Mouse (Mus musculus): ENCODE measurements around the gene Chd5.

Gene Chd5

DNA sequence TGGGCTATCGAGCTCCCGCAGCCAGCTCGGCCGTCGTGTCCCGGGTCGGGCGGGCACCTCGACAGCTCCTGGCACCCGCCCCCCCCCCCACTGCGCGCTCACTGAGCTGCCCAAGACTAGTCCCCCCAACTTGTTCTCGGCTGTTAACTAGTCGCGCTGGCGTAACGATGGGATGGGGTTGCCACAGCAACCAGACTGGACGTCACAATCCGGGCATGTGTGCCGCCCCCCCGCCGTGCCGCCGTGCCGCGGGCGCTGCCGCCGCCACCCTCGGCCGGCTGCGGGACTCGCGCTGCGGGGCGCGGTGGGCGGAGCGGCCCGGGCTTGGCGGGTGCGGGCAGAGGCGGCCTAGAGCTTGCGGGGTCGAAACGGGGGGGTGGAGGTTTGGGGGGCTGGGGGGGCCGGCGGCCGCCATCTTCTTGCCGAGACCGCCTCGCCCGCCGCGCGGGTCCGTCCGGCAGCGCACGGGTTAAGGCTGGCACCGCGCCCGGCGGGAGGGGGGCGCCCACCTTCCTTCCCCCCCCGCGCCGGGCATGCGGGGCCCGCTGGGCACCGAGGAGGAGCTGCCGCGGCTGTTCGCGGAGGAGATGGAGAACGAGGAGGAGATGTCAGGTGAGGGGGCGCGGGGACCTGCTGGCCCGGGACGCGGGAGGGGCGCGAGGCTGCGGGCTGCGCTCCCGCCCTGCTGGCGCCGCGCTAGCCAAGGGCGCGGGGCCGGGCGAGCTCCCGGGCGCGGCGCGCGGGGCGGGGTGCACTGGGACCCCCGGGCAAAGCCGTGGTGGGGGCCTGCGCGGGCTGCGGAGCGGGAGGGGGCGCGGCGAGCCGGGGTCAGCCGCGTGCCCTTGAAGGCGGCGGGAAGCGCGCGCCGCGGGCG lies at the start of gene Chd5:
Gene Chd5 (plus strand): TSS at position 233 of the 874 bp plus-strand sequence.
- DNase-seq (ENCODE audit: low spot score), result no peak

DNA sequence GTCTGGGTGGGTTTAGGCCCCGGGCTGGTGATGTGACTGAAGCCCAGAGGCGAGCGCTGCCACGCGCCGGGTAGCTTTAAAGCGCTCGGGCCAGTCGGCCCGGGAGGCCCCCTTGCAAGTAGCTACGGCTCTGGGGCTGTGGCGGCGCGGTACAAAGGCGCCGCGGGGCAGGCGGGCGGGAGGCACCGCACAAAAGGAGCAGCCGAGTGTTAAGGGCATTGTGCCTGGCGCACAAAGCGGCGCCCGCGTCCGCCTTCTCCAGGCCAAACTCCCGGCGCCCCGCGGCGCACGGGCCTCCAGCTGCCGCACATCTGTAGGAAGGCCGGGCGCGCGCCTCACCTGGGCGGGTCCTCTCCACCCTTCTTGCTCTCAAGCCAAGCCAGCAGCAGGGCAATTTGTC lies 48.1 kb upstream of the Chd5 start:
- DNase-seq (ENCODE audit: low spot score), result no peak

DNA sequence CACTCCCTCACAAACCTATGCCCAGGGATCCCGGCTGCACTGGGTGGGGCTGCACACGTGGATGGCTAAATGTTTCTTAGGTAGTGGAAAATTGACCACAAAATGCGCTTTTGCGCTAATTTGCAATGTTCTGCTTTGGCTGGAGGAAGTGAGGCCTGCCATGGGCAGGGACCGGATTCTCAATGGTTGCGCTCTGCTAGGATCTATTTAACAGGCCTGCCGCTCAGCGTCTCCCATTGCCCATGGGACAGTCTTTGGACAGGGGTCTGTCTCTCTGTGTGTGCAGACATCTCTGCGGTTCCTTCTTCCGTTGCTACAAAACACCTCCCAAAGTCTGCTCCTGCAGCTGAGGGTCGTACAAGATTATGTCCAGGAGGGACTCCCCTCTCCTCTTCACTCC lies 47.5 kb upstream of the Chd5 start:
- no peak for DNase-seq (ENCODE audit: low spot score)

DNA sequence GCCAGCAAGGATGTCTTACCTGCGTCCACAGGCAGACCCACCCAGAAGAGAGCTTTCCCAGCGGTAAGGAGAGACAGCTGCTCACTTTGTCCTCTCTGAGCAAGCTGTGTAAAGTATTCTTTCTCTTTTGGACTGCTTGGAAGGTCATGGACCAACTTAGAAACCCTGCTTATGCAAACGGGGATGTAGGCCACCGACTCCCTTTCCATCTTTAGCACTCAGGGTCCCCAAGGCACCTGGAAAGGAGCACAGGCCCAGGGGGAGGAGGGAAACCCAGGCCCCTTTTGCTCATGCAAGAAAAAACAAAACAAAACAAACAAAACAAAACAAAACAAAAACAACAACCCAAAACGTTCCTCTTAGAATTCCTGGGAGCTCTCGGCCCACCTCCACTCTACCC lies 46.9 kb upstream of the Chd5 start, which contains the start of gene Hes3:
Gene Hes3 (minus strand): TSS at position 101 of the 400 bp plus-strand sequence.
- no peak for DNase-seq (ENCODE audit: low spot score)

- no peak for DNase-seq (ENCODE audit: low spot score)
Measured at GRCm38 (mm10) chr4:152292102-152292765, 46.2 kb upstream of the Chd5 start.

DNA sequence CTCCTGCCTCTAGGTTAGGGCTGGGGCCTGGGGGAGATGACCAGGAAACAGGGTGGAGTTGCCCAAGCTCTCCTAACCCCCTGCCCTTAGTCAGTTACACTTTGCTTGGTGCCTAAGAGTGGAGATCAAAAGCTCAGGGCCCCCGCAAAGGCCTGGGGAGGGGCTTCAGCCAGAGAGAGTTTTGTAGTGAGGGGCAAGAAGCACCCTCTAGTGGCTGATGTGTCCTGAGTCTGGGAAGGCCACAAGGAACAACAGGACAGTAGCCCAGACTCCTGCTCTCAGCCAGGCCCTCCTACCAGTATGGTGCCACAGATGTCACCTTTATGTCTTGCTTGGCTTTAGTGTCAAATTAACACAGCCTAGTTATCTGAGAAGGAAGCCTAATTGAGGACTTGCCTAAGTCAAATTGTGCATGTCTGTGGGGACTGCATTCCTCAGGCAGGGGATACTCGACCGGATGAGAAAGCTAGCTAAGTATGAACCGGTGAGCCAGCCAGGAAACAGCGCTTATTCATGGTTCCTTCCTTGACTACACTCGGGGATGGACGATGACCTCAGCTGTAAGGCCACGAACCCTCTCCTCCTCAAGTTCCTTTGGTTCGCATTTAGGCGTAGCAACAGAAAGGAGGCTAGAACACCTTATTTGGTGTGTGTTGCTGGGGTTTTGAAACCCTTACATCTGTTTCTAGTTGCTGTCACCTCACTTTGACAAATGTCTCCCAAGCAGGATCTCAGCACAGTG lies 44.1 kb upstream of the Chd5 start:
- DNase-seq (ENCODE audit: low spot score), result no peak

DNA sequence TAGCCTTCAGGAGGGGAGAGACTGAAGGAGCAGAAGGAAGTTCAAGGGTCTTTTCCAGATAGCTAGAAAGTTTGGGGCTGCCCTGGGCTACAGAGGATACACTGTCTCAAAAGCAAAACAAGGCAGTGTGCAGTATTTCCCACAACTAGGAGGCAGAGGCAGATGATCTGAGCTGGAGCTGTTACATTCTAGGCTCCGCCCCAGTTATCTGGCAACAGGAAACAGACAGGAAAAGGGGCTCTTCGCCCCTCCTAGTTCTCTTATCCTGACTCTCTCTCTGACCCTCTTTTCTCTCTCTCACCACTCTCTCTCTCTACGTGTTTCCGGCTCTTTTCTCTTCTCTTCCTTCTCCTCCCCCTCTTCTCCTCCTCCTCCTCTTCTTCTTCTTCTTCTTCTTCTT lies 42.5 kb upstream of the Chd5 start:
- DNase-seq (ENCODE audit: low spot score), result no peak

DNA sequence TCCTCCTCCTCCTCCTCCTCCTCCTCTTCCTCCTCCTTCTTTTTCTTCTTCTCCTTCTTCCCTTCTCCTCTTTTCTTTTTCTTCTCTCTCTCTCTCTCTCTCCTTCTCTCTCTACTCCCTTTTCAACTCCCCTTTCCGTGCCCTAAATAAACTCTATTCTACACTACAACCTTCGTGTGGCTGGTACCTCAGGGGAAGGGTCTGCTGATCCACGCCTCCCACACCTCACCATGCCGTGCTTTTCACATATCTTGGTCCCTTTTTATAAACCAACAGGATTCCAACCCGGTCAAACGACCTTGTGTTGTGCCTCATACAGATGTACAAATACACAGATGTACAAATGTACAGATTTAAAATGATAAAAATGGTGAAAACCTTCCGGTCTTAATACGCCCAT lies 42.1 kb upstream of the Chd5 start:
- no peak for DNase-seq (ENCODE audit: low spot score)

GRCm38 (mm10) chr4:152296874-152297861 lies 41.3 kb upstream of the Chd5 start, which contains the start of gene Icmt:
Gene Icmt (plus strand): TSS chr4:152297227.
- DNase-seq (ENCODE audit: low spot score), result peak; percentile 98

DNA sequence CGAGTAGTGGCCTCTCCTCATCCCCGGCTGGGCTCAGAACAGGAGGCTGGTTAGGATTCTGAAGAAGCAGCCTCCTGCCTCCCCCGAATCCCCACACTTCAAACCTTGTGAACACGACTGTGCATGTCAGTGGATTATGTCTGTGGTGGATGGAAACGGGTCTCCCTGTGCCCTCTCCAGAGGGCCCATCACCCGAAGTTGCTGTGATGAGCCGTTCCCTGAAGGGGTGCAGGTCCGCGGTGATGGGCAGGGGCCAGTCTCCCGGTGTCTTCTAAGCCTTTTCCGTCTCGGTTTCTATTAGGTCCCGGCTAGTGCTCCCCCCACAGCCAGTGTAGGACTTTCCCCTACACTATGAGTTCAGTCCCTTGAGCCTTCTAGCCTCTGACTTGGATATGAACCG lies 39.6 kb upstream of the Chd5 start:
- no peak for DNase-seq (ENCODE audit: low spot score)

DNA sequence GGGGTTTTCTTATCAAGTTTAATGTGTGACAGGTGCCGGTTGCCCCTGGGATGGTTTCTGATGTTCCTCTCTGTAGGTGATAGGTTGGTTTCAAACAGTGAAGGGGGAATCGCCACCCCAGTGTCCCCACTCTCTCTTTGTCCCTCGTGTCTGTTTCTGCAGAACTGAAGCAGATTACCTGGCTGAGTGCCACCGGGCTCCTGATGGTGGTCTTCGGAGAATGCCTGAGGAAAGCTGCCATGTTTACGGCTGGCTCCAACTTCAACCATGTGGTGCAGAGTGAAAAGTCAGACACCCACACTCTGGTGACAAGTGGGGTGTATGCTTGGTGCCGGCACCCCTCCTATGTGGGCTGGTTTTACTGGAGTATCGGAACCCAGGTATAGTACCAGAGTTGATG lies 38.1 kb upstream of the Chd5 start:
- no peak for DNase-seq (ENCODE audit: low spot score)

DNA sequence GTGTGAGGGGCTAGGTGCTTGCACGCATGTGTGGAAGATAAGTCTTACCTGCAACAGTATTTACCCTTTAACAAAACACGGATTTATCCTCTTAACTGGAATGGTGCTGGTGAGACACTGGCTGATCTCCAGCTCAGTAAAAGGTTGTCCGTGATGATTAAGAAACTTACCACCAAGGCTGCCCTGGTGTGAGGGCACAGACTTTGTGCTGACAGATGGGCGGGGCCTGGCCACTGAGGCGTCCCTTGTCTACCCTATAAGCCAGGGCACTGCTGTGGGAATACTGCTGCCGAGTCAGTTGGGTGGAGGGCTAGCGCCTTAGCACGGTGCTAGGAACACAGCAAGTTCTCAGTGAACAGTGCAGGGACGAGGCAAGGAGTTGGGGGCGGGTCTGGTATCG lies 36.4 kb upstream of the Chd5 start:
- DNase-seq (ENCODE audit: low spot score), result no peak

GRCm38 (mm10) chr4:152303172-152303571 lies 35.3 kb upstream of the Chd5 start:
- DNase-seq (ENCODE audit: low spot score), result no peak

DNA sequence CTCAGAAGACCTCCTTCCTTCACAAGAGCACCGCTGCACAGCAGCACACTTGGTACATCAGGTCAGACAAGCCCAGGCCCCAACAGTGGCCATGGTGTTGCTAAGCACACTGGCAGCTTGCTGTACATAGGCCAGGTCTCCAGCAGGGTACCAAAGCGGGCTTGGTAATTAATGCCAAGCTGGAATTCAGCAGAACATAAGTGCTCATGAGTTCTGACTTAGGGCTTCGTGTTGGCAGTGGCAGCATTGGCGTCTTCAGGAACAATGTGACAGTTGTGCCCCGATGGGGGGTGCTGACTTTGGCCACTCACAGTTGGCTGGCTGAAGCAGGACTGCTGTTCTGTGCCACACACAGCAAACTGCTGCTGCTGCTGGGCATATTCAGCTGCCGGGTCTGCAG lies 33.8 kb upstream of the Chd5 start:
- no peak for DNase-seq (ENCODE audit: low spot score)

GRCm38 (mm10) chr4:152305991-152306390 lies 32.5 kb upstream of the Chd5 start:
- DNase-seq (ENCODE audit: low spot score), result no peak

- no peak for DNase-seq (ENCODE audit: low spot score)
Measured at GRCm38 (mm10) chr4:152307542-152307941, 30.9 kb upstream of the Chd5 start.

DNA sequence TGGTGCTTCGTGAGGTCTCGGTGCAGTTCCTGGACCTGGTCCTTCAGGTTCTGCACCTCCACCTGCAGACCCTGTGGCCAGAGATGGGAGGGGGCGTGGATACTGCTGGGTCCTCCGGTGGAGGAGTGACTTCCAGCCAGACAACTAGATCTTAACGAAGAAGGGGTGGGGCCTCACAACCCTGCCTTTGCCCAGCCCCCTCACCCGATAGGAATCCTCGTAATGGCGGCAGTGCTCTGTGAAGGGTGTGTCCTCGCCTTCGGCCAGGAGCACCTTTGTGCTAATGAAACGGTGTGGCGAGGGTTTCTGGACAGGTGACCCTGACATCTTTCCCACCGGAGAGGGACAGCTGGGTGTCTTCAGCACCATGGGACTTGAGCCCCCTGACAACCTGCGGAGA lies 26.3 kb upstream of the Chd5 start:
- no peak for DNase-seq (ENCODE audit: low spot score)

- no peak for DNase-seq (ENCODE audit: low spot score)
Measured at GRCm38 (mm10) chr4:152313211-152313632, 25.2 kb upstream of the Chd5 start.

- no peak for DNase-seq (ENCODE audit: low spot score)
Measured at GRCm38 (mm10) chr4:152313934-152314333, 24.5 kb upstream of the Chd5 start.

DNA sequence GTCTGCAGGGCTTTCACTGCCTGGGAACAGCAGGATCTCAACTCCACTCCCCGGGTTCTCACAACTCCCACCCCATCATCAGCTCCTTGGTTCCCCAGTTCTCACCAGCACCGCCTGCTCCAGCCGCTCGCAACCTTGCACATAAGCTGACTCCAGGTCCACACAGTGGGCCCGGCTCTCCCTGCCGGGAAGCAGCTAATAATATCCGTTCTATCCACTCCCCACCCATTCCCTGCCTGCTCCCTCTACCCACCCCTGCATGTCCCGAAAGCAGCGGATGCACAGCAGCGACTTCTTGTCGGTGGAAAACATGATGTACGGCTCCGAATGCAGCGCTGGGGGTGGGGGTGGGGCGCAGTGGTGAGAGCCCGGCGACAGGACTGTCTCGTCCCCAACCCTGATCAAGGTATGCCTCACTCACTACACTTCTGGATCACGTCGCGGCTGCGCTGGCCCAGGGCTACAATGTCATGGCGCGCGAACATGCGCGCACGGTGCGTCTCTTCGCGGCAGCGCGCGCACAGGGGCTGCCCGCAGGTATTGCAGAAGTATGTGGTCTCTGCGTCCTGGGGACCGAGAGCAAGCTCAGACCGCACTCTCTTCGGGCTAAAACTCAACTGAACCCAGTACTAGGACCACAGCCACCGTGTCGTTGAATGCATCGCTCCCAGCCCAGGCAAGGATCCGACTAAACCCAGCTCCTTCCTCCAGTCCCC lies 22.8 kb upstream of the Chd5 start:
- DNase-seq (ENCODE audit: low spot score), result no peak

DNA sequence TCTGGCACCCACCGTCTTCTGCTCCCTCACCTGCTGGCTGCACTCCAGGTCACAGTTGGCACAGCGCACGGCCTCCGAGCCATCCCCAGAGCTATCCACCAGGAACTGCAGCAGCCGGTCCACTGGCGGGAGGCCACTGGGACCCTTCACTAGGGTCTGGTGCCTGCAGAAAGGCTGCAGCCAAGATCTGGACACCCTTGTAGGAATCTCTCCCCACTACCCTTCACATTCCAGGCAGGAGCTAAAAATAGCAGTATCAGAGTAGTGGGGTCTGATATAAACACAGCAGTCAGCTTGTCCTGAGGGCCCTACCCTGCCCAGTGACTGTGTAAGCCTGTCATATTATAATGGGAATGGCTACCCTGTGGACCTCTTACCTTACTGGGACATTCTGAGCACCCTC lies 20.8 kb upstream of the Chd5 start:
- no peak for DNase-seq (ENCODE audit: low spot score)

All from left cerebral cortex, adult 11 months (tissue).